Mouse (Mus musculus) cerebellum, postnatal 25 days (tissue): ENCODE data around the gene Ephb2.
A peak's percentile ranks its signal among the peaks of the same experiment; 100 is the strongest.

Experiments
- DNase-seq, 2 experiments: peaks; one replicate each; pipeline ENCODE4 v3.0.0; 2021; ENCODE audit warnings: mixed read lengths in 2 of 2

Ephb2 gene

GRCm38 (mm10) chr4:136835621-136836386 lies at the start of gene Ephb2:
TSS of gene Ephb2 (minus strand) at chr4:136835988.
- DNase-seq, result peak; percentile 91 to 94

DNA sequence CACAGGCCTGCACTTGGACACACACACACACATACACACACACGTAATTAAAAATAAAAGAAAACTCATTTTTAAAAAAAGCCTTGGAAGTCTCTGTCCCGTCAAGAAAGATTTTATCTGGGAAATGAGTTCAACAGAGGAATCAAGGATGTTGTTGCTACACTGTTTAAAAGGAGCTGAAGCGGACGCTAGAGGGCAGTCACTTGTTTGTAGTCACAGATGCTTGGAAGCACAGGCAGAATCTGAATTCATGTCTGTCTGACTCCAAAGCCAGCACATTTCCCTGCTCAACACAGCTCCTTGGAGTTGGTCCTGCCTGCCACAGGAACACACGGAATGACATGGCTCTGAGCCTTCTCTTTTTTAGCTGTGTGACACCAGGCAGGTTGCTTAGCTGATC lies 42.8 kb upstream of the Ephb2 start:
- peak; percentile 33 to 61 for DNase-seq

DNA sequence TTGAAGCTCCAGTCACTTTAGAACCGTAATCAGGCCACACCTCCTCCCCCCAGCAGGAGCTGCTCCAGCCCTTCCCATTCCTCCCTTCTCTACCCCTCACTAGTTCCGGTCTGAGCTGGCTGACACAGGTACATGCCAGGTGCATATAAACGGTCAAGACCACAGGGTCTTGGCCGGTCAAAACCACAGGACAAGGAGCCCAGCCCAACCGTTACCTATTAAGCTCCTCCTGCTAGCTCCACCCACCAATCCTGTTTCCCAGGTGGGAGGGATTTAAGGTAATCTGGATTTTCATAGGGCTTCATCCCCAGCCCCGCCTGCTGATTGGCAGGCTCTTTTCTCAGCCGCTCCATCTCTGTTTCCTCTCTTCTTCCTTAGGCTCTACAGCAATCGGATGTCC lies 42.4 kb upstream of the Ephb2 start:
- no peak for DNase-seq

DNA sequence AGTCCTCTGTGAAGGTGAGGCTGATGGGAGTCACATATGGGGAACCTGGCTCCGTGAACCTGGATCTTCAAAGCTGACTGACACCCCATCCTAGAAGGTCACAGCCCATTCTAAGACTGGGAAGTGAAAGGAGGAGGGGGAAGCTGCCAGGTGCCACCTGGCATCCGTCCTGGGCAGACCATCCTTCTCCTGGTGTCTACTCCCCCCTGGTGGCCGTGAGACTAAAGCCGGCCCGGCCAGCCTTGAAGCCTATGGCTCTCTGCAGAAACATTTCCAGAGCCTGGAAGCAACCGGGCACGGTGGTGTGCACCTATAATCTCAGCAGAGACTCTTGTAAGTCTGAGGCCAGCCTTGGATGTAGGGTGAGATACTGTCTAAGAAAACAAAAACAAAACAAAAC lies 41.2 kb upstream of the Ephb2 start:
- peak; percentile 66 to 80 for DNase-seq

GRCm38 (mm10) chr4:136875012-136875411 lies 39.2 kb upstream of the Ephb2 start:
- DNase-seq, result no peak

GRCm38 (mm10) chr4:136868371-136868770 lies 32.6 kb upstream of the Ephb2 start:
- no peak for DNase-seq

DNA sequence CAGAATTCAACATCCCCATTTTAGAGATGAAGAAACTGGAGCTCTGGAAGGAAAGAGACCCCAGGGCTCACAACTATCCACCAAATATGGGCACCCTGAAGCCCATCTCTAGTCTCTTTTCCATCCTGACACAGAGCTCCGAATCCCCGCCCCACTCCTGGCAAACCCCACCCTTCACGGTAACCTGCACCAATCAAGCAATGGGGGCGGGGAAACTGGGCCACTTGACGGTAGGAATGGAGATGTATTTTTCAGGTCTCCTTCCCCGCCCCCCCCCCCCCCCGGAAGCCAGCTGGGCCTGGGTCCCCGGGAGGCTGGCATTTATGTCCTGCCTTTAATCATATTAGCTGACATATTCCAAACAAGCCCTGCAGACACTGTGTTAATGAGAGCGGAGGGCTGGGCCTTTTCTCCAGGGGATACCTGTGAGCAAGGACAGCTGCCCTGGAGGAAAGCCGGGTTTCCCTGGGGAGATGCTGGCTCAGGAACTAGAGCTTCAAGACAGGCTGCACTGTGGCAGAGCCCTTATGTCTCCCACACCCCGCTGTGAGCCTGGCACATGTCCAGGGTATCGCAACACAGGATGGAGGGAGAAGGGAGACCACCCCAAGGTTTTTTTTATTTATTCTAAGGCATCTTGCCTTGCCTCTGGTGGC lies 32.0 kb upstream of the Ephb2 start:
- DNase-seq, result peak; percentile 57 to 70

- DNase-seq, result no peak
These were observed 29.7 kb upstream of the Ephb2 start for GRCm38 (mm10) chr4:136865531-136865930.

- DNase-seq, result no peak
These were observed 29.1 kb upstream of the Ephb2 start for GRCm38 (mm10) chr4:136864751-136865470.

GRCm38 (mm10) chr4:136863517-136863916 lies 27.7 kb upstream of the Ephb2 start:
- no peak for DNase-seq

- no peak for DNase-seq
These were observed 26.6 kb upstream of the Ephb2 start for GRCm38 (mm10) chr4:136862411-136862810.

DNA sequence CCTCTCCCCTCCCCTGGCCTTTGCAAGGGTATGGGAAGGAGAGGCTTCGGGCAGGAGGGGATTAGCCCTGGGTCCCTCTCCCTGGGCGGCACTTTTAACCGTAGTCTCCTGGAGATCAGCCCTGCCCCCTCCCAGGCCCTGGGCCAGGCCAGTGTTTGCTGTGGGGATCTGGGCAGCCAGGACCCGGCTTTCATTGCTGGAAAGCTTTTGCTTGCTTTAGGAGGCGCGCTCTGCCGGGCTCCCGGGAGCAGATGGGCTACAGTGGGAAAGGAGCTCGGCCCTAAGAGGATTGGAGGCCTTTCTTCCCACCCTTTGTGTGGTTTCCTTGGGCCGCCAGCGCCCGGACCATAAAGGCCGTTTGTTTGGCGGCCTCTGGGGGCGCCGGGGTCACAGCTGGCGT lies 26.0 kb upstream of the Ephb2 start:
- no peak for DNase-seq

GRCm38 (mm10) chr4:136860022-136860421 lies 24.2 kb upstream of the Ephb2 start:
- DNase-seq, result no peak

DNA sequence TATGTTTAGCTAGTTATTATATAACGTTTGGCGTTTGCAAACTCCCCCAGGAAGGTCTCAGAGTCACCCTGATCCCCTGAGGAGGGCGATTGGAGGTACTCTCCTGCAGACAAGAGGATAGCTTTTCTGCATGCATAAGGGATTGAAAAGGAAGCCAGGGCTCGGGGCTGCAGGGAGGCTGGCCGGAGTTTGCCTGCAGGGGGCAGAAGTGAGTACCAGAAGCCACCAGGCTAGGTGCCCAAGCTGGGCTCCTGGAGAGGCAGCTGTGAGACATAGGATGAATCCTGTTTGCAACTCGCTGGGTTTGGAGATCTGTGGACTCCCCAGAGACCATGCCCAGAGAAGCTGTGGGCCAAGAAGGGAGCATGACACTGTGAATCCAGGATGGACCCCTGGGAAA lies 19.3 kb upstream of the Ephb2 start:
- DNase-seq, result peak in 1 of 2 experiments; percentile 61

DNA sequence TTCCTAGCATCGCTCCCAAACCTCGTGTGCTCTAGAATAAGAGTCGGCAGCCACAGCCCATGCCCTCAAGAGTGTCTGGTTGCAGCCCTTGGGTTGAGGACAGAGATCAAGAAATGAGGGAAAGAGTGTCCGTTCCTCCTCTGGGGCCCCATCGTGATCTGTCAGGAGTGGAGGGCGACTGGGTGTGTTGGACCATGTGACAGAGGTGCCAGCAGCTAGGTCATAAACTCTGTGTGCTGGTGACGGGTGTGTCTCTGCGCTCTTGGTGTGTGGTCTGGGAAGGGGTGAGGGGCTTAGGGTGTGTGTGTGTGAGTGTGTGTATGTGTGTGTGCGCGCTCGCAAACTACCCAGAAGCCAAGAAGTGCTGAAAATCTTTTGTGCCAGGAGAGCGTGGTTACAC lies 17.2 kb upstream of the Ephb2 start:
- DNase-seq, result no peak

DNA sequence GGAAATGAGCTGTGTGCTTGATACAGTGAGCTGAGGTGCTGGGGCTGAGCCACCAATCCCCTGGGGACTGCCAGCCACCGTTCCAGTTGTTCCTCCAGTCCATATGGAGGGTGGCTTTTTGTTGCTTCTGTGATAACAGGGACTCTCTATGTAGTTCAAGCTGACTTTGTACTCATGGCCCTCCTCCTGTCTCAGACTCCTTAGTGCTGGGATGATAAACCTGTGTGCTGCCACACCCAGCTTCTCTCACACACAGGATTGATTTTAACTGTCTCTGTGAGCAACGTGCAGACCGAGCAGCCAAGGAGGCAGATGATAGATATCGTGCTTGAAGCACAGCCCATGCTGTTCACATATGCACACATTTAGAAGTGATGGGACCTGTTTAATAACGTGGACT lies 16.3 kb upstream of the Ephb2 start:
- DNase-seq, result no peak

- no peak for DNase-seq
These were observed 12.8 kb upstream of the Ephb2 start for GRCm38 (mm10) chr4:136848565-136848964.

DNA sequence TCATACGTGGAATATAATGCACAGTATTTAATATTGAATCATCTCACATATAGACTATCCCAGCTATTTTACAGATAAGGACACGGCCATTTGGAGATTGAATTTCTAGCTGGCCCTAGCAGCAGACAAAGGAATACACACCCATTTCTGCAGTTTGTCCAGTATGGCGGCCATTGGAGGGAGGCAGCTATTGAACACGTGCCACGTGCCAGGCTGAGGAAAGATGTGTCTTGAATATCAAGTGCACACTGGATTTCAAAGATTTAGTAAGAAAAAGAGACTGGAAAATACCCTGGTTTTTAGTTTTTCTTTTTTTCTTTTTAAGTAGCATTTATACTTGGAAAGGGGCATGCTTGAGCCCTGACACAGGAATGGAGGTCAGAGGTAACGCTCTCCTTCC lies 11.4 kb upstream of the Ephb2 start:
- DNase-seq, result no peak

DNA sequence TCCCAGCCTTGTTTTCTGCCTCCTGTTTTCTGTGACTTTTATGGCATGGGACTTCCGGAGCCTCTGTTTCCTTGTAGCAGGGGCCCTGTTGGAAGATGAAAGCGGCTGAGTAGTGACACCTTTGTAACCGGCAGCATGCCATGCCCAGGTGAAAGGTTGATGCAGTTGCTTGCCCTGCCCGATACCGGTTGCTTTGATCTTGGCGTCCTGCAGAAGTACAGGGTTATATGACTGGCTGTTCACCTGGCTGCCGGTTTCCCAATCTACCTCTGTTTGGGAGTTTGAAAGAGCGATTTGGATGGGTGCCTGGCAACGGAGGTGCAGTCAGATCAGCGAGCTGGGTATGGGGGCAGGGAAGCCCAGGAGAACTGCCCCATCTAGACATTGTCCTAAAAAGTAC lies 7.0 kb upstream of the Ephb2 start:
- DNase-seq, result no peak

- DNase-seq, result no peak
These were observed 6.2 kb upstream of the Ephb2 start for GRCm38 (mm10) chr4:136842033-136842432.

DNA sequence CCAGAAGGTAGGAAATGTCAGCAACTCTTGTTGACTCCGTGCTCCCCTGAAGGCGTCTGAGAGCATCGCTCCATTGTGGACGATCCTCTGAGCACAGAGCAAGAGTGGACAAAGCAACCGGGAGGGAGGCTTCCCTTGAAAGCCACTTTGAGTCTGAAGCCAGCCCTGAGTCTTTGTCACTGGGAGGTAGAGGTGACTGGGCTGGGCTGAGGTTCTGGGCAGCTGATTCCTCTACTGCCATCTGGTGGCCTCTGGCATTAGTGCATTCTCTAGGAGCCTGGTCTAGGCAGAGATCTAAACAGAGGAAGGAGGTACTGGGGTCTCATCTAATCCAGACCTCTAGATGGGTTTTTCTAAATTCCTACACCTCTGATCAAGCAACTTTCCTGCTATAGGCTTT lies 5.3 kb upstream of the Ephb2 start:
- DNase-seq, result peak; percentile 90 to 92

- DNase-seq, result no peak
These were observed 2.7 kb upstream of the Ephb2 start for GRCm38 (mm10) chr4:136838462-136838861.

- DNase-seq, result peak; percentile 19 to 24
These were observed 2.2 kb upstream of the Ephb2 start for GRCm38 (mm10) chr4:136838026-136838425.

DNA sequence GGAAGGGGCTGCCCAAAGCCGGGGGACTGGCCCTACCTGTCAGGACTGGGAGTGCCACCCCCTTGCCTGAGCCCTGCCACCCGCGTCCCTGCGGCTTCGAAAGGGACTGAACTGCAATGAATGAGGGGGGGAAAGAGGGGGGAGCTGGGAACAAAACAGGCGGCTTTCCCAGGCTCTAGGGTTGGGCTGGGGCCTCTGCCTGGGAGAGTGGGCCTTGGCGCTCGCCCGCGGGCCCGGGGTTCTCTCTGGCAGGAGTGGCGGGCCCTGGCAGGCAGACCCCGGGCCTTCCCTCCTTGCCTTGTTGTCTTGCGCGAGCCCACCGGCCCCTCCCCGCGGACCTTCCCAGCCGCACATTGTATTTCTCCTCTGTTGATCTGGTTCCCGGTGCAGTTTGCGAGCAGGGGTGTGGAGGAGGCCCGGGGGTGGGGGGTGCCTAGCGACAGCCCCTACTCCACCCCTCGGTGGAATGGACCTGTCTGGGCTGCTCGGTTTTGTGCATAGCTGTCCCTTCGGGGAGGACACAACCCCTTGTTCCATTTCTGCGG lies 671 bp upstream of the Ephb2 start:
- no peak for DNase-seq
